Mouse (Mus musculus) erythroblast, adult 5-6 weeks (primary cell): ENCODE results near the gene Ccr10. TPM values are rescaled to one million over a fixed set of nuclear protein-coding genes. Genes with fewer than 3 reads are reported as not detected.
"Not testable (repeated sequence)": the region's sequence is repeated elsewhere in the genome, so short reads cannot be mapped to it uniquely, and the experiment has no call there.

ENCODE experiments used
- ATAC-seq: replicated peaks from 2 replicates; pipeline ENCODE4 v1.8.0; 2016; ENCODE audit warnings: moderate number of reproducible peaks, mild to moderate bottlenecking, moderate TSS enrichment, inconsistent platforms; ENCODE audit not compliant: poor library complexity, low FRiP score, severe bottlenecking
- total RNA-seq, 2 experiments: library from RNA; stranded (forward) in 1 of 2; stranded (reverse) in 1 of 2; fragments of 150-400 nt in 1 of 2; fragments of 200-764, 138-1000 nt in 1 of 2; gene quantifications; 2 replicates each; pipeline versions ENCODE4 v1.2.3 to v1.2.4; 2015 to 2017; ENCODE audit warnings: low replicate concordance in 2 of 2

The Ccr10 gene
- total RNA-seq, 2 experiments from 2014 or later, result not detected

DNA sequence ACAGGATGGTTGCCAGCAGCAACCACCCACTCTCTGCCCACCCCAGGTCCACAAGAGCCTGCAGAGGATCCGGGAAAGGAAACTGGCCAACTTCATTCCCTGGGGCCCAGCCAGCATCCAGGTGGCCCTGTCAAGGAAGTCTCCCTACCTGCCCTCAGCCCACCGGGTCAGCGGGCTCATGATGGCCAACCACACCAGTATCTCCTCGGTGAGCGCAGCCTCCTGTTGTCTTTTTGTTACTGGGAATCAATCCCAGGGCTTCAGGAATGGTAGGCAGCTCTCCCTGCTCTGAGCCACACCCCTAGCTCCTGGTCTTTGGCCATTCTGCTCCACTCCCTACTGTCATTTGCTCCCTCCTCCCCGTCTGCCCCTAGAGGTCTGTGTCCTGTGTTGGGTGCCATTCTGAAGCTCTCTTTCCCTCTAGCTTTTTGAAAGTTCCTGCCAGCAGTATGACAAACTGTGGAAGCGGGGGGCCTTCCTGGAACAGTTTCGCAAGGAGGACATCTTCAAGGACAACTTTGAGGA lies 14.2 kb downstream of the Ccr10 start:
- not testable (repeated sequence) for ATAC-seq

DNA sequence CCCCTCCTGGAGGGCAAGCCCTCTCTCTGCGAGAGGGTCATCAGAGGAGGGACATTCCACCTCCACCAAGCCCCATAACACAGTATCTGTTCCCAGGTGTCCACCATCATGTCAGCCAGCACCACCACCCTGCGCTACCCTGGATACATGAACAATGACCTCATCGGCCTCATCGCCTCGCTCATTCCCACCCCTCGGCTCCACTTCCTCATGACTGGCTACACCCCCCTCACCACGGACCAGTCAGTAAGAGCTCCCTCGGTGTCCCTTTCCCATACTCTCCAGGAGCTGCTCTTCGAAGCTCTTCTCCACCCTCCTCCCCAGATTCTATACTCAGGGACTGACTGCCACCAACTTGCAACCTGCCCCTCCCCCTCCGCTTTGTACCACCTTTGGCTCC lies 15.1 kb downstream of the Ccr10 start:
- ATAC-seq, result not testable (repeated sequence)

DNA sequence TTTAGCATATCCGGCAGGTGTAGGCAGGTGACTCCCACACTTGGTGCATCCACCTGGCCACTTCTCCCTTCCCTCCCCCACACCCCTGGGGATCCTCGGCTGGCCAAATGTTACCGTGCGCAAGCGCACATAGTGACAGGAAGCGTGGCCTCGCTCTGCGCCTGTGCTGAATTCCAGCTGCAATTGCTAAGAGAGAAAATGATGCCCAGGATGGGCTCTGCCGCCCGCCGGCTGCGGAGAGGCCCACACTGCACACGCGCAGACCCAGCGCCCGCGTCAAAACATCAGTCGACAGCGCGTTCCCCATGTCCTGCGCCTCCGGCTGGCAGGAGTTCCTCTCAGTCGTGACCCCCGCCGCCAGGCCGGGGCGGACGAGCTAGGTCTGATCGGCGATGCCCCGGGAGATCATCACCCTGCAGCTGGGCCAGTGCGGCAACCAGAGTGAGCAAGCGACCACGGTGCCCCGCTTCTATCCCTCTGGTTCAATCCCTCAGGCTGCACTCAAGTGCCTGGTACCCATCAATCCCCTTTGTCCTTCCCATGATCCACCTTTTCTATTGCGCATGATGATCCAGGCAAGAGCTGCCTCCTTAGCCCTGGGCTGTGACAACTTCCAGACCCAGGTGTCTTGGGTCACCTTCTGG lies 19.4 kb downstream of the Ccr10 start, which contains the start of gene Tubg2:
Gene Tubg2, plus strand, starts transcription at position 180 of the 644 bp plus-strand sequence.
- ATAC-seq, result no peak

DNA sequence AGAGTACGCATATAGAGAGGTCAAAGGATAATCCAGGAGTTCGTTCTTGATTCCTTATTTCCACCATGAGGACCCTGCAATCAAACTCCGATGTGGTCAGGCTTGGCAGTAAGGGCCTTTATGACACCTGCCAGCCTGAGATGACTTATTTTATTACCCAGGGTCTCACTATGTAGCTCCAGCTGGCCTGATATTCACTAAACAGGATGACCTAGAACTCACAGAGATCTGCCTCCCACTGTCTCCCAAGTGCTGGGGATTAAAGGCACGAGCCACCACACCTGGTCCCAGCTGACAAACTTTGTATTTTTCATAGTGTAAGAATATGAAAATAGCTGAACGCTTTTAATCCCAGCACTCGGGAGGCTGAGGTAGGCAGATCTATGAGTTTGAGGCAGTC lies 20.1 kb downstream of the Ccr10 start:
- ATAC-seq, result no peak

DNA sequence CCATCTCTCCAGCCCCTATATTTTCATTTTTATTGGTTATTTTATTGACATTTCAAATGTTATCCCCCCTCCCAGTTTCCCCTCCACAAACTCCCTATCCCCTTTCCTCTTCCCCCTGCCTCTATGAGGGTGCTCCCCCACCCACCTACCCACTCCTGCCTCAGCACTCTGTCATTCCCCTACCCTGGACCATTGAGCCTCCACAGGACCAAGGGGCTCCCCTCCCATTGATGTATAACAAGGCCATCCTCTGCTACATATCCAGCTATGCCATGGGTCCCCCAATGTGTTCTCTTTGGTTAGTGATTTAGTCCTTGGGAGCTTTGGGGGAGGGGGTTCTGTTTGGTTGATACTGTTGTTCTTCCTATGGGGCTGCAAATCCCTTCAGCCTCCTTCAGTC lies 20.6 kb downstream of the Ccr10 start:
- no peak for ATAC-seq

DNA sequence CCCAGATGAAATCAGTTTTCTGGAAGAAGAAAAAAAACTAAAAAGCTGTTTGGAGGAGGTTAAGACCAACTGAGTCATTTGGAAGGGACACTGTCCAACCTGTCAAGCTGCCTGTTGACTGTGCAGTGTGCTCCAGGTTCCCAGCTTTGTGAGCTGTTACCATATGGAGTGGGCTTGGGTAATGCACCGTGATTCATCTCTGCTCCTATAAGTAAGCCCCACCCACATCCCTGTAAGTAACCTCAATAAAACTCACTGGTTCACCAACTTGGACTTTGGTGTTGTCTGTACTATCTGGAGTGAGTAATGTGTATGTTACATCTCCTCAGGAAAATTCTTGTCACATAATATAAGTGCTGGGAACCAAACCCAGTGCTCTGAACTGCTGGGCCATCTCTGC lies 22.4 kb downstream of the Ccr10 start:
- ATAC-seq, result no peak

DNA sequence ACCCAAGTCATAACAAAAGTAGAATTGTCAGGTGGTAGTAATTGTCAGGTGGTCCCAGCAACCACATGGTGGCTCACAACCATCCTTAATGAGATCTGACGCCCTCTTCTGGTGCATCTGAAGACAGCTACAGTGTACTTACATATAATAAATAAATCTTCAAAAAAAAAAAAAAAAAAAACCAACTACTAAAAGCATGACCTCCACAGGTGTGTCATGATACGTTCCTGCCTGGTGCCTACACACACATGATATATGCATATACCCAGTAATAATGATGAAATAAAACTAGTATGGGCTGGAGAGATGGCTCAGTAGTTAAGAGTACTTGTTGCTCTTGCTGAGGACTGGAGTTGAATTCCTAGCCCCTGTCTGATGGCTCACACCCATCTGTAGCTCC lies 24.2 kb downstream of the Ccr10 start:
- no peak for ATAC-seq

DNA sequence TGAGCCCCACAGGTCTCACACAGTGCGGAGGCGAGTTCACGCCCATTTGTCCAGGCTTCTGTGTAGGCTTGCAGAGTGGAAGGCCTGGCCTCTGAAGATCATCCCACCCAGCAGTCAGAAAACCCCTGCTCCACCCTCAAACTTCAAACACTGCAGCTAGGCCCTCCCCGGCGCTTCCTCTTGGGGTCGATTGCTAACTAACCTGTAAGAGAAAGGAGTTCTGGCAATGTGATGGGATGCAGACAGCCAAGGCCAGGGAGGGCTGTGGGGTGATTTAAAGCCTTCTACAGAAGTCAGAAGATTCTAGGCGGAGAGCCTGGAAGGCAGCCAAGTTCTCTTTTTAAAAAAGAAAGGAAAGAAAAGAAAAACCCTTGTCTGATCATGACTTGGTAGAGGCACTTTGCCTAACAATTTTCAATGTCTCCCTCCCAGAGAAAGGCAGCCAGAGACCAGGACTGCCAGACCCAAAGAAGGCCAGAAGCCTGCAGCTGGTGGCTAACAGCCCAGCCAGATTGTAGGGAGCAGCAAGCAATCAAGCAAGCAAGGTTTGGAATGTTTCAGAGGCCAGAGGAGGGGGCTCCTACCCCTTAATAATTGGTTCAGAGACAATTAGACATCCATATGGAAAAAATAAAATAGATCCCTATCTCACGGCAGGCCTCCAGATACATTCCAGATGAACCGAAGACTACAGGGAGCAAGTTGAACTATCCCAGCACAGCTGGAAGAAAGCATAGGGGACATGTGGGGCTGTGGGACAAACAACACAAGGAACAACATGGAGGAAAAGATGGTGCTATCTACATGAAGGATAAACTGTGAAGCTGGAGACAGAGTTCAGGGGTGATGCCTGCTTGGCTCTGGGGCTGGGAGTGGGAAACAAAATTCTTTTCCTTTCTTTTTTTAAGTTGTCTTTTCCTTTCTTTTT lies 25.8 kb downstream of the Ccr10 start:
- no peak for ATAC-seq

DNA sequence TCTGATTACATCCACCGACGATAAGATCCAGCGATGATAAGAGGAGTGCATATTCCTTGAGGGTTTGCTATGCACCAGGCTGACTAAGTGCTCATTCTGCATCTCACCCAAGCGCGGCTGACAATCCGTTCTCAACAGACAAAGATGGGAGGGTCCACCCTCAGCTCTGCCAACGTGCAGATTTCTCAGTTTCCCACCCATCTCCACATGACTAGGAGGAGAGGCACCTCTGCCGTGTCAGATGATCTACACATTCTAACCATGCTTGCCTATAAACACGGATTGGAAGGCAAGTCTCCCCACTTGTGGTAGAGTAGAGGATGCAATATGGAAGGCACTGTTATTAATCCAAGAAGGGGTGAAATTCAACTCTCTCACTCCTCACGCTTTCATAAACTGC lies 26.5 kb downstream of the Ccr10 start:
- no peak for ATAC-seq

DNA sequence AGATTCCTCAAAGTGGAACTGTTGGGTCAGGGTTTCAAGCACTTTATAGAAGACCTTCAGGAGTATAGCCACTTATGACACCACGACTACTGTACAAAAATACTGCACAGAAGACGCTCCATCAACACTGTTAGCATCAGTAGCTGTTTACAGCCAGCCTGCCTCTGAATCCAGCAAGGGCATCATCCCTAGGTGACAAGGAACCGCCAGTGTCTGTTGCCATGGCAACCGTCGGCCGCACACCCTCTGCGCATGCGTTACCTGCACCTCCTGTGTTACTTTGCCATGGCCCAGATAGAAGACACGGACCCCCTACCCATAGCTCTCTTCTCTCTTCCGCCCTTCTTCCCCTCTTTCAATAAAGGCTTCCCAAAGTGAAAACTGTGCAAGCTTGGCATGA lies 28.9 kb downstream of the Ccr10 start:
- no peak for ATAC-seq

DNA sequence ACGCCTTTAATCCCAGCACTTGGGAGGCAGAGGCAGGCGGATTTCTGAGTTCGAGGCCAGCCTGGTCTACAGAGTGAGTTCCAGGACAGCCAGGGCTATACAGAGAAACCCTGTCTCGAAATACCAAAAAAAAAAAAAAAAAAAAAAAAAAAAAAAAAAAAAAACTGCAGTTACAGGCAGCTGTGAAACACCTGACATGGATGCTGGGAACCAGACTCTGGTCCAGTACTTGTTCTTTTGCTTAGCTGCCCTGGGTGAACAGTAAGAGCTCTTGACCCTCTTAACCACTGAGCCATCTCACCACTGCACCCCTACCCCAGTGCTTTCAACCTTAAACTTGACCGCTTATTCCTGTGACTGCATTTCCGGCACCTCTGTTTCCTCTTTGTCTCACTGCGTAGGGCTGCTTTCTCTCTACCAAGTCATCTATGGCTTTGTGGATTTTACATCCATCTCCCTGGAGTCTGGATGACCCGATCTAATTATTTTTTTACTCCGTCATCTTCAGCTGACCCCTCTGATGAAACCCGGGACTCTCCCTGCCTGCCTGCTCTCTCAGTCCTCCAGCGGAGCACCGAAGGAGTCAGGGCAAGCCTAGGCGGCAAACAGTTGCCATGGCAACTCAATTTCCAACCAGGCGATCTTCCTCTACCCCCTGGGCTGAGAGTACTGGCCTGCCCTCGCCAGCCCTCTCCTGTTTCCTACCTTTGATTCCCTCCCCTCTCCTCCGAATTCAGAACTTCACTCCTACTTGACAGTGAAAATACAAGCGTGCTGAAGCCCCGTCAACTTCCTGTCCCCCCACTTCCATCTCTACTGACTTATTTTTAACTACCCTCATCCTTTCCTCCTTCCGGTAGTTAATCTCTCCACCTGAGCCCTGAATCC lies 31.7 kb downstream of the Ccr10 start:
- no peak for ATAC-seq

DNA sequence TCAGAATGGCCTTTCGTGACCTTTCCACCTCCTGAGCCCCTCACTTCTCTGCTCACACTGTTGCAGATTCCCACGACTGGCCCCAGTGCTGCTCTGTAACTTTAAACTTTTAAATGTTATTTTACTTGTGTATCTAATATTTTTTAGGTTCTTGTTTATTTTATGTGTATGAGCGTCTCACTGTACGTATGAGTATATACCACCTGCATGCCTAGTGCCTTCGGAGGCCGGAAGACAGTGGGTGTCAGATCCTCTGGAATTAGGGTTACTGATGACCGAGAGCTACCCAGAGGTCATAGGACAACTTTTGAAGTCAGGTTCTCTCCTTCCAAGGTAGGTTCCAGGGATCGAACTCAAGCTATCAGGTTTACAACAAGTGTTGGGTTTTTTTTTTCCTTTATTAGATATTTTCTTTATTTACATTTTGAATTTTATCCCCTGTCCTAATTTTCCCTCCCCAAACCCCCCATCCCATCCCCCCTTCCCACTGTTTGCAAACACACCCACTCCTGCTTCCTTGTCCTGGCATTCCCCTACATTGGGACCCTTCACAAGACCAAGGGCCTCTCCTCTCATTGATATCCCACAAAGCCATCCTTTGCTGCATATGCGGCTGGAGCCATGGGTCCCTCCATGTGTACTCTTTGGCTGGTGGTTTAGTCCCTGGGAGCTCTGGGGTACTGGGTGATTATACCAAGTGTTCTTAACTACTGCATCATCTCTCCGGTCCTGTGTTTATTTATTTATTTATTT lies 32.9 kb downstream of the Ccr10 start:
- ATAC-seq, result no peak

DNA sequence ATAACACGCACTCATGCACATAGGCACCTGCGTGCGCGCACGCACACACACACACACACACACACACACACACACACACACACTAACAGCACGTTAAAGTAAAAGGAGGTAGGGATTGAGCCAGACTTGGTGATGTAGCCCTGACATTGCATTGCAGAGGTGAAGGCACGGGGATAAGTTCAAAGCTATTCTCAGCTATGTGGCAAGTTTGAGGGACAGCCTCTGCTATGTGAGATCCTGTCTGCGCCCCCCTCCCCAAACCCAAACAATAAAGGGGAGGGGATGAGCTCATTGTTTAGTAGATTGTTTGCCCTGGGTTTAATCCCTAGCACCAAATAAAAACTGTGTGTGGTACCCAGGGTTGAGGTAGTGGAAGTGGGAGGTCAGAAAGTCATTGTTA lies 34.2 kb downstream of the Ccr10 start:
- no peak for ATAC-seq

DNA sequence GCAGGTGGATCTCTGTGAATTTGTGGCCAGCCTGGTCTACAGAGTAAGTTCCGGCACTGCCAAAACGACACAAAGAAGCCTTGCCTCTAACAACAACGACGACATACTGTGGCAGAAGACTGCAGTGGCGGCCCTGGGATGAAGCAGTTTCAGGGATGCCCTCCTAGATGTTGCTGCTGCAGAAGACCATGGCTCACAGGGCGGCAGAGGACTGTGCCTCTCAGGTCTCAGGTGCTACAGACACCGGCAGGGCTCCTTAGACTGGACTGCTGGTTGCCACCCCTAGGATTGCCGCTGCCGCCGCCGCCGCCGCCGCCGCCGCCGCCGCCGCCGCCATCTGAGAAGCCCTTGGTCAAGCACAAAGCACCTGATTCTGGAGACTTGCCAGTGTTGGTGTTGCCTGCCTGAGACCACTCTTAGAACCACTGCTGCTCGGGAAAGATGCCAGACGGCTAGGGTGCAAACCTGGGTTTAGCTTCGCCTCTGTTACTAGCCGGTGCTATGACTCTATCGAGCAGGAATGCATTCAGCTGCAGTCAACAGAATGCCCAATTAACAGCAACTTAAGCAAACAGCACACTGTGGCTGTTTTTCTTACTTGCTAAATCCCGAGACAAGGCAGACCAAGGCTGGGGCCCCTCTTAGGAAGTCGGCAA lies 35.0 kb downstream of the Ccr10 start:
- no peak for ATAC-seq

DNA sequence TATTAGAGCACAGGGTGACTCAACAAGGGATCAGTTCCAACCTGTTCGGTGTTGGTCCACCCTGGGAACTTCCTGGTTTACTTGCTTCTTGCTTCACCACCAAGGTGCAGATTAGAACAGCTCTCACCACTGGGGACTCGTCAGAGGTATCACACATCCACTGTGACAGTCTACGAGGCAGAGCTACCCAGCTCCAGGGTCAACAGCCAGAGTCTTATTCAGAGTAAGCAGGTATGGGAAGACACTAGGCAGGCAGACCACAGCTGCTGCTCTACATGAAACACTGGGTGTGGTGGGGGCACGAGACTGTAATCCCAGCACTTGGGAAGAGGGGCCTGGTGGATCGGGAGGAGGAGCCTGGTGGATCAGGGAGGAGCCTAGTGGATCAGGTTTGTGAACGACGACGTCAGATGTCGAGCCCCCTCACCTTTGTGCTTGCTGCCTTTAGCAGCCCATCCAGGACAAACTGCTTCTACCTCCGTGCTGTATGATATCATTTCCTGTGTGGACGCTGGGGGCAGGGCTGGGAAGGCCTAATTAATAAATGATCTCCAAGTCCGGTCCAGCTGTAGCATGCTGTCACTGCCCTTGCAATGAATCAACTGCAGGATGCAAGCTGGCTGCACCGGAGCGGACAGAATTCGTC lies 36.6 kb downstream of the Ccr10 start:
- ATAC-seq, result no peak

DNA sequence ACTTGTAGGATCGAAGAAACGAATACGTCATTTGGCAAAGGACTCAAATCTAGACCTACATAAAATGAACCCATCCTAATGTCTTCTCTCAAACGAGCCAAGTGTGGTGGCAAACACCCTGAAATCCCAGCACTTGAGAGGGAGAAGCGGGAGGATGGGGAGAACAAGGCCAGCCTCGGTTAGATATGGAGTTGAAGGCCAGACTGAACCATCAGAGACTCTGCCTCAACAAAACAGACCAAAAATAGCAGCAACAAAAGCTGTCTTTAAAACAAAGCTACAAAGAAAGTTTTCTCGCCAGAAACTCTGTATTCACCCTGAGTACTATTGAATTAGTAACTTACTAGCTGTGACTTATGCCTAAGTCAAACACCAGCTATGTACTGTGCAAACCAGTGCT lies 38.2 kb downstream of the Ccr10 start:
- no peak for ATAC-seq

DNA sequence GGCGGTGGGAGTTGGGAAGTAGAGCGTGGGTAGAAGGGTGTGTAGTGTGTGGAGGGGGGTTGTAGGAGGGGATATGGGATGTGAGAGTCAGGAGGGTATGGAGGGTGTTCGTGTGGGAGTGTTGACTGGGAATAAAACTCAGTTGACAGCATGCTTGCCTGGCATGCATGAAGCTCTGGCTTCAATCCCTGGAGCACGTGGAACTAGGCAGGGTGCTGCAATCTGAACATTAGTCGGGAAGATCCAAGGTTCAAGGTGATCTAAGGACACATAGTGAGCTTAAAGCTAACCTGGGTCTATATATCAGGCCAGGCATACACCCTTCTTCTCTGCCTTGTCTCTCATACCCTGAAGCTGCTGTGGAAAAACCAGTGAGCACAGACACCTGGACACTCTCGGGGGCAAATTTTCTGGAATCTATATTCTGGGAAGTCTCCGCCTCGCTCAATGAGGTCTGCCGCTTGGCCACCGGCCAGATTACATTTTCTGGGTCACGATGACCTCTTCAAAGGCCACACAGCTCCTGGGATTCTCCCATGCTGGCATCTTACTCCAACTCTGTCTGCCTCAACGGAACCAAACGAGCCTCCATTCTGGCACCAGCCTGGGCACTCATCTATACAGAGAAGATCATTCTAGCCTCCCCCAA lies 40.9 kb downstream of the Ccr10 start:
- no peak for ATAC-seq

DNA sequence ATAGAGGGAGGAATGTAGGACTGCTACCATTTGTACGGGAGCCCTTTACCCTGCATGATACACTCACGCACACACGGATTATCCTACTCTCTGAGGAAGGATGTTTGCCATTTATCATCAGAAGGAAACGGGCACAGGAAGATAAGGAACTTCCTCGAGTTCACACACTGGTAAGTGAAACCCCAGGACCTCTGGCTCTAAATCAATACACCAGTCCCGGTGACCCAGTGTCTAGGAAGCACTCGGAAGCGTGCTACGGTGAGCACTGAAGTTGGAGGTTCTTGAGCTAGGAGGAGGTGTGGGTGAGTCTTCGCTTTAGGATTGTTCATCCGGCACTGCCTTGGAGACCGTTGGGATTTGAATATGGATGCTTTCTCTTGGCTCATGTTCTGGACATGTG lies 42.2 kb downstream of the Ccr10 start:
- no peak for ATAC-seq
